Mouse (Mus musculus) ovary, postnatal 10 days (tissue): ENCODE measurements around the gene Zbtb16.

Experiments used
- DNase-seq: peaks from one replicate; pipeline ENCODE4 v3.0.0; 2022; ENCODE audit warnings: low spot score

Zbtb16 gene

GRCm38 (mm10) chr9:48767666-48768432 is 68.2 kb downstream of the Zbtb16 start:
- no peak for DNase-seq

GRCm38 (mm10) chr9:48765927-48766326 is 70.1 kb downstream of the Zbtb16 start:
- no peak for DNase-seq

DNA sequence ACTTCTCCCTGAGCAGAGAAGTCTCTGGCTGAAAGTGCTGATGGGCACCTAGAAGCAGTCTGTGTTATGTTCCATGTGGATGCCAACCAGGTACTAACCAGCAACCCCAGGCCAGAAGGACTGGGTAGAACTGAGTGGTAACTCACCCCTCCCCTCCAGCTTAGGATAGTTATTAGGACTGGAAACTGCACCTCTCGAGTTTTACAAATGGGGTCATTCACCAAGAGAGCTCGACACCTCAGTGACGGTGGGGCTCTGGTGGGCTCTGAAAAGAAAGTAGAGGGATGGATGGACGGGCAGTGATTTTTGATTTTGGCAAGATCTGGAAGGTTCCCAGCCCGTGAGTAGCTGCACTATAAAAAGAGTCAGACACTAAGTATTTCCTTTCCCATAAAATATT is 71.7 kb downstream of the Zbtb16 start:
- DNase-seq, result no peak

GRCm38 (mm10) chr9:48761732-48762637 is 74.0 kb downstream of the Zbtb16 start:
- DNase-seq, result no peak

GRCm38 (mm10) chr9:48761175-48761556 is 74.9 kb downstream of the Zbtb16 start:
- DNase-seq, result no peak

DNA sequence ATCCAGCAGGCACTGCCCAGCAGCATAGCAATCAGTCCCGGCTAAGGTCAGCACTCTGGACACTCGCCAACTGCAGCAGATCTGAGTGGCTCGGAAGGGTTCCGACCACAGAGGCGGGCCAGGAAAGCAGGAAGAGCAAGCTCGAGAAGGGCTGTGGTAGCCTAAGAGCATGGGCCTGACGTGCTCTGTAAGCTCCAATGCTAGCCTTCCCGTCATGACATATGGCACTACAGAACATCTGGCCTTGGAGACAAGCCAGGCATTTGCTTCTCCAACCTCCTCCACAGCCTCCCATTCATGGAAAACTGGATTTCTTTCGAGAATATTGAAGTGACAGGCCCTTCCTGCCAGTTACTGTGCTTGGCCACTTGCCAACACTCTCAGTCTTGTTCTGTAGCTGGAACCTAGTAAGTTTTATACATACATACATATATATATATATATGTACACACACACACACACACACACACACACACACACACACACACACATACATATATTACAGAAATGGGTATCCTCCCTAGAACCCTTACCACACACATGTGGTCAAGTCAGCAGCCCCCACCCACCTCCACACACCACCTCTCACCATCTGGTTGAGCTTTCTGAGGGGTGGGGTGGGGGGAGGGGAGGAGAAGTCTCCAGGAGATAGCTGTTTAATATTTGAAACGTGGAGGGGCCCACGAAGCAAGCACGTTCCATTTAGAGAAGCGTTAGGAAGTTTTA is 75.4 kb downstream of the Zbtb16 start:
- no peak for DNase-seq

- DNase-seq, result no peak
Observed at GRCm38 (mm10) chr9:48759098-48759497, 76.9 kb downstream of the Zbtb16 start.

DNA sequence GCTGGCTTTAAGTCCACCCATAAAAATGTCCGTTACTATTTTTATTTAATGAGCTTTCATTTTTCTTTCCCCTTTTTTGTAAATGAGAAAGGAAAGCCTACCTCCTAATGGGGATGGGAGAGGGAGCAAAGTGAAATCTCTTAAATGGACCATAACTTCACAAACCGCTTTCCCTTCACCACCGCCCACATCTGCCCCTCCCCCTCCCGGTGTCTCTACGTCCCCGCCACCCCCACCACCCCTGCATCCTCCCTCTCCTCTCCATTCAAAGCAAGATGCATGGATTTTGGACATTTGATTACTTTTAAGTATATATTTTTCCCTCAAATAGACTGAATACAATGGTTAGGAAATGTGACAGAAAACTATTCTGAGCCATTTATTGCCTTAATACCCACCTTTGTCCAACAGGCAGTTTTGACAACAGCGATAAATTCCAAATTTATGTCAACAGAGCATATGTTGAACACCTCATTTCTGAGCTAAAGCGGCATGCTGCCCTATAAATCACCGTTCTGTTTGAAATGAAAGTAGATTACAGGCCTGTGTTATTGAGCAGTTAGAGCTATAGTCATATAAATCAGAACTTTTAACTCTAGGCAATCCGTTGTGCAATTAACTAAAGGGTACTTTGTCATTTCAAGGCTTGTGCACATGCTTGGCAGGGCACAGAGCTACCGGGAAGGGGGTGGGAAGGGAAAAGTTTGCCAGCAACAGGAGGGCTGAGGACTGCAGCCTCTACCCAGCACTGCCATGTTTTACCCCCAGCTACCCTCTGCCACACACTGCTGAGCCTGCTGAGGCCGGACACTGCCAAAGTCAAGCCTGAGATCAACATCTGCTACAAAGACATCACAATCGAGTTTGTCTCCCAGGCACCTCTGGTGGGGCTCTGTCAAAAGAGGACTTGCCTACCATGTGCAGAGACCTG is 78.1 kb downstream of the Zbtb16 start:
- DNase-seq, result no peak

DNA sequence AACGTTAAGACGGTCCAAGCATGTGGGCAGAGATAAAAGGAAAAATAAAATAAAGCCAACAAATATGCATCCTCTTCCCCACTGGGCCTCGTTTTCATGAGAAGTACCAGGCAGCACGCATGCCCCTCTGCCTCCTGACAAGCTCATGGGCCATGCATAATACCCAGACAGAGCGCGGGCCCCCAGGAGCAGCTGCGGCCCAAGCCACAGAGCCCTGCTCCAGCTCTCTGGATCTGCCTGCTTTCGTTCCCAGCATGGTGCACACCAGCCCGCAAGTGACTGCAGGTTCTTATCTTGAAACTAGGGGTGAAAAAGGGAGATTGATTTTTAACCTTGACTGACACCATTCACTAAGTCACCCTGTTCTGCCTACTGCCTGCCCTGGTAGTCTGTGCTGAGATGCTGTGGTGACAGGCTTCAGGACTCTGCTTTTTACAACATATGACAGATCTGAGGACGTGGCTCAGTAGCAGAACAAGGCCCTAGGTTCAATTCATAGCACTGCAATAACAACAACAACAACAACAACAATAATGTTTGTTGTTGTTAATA is 79.7 kb downstream of the Zbtb16 start:
- no peak for DNase-seq

DNA sequence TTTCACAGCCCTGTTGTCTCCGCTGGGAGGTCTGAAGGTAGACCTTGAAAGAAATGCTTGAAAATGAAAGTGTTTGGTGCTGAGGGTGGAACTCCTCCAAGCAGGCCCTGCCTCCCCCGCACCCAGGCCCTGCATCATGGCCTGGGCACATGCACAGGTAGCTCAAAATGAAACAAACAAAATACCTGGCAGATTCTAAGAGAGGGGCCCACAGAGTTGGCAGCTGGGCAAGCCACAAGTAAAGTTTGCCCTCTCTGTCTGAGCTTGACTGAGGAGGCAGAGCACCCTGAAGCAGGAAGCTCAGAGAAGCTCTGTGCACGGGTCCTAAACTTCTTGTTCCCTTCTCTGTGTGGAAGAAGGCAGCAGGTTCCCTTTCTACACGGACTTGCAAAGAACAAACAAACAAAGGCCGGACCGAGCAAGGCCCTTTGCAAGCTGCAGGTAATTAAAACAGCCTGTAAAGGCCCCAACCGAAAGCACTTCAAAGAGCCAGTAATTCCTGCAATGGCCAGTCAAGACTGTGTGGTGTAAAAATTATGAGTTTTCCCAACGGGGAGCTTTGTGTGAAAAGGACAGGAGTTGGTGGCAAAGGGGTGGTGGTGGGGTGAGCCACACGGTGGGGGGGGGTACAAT is 80.5 kb downstream of the Zbtb16 start:
- no peak for DNase-seq

DNA sequence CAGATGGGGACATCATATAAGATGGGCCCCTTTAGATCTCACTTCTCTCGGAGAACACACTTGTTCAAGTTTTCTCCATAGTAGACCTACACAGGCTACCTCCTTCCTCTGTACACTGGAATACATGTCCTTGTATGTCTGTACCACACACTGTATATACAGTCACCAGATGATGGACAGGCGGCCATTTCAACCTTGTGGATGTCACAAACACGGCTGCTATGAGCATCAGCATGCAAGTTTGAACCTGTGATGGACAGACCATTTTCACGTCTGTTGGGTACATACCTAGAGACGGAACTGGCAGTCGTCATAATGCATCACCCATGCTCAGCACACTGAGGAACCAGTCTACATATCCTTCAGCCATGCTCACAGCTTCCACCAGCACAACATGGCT is 81.6 kb downstream of the Zbtb16 start:
- DNase-seq, result no peak

DNA sequence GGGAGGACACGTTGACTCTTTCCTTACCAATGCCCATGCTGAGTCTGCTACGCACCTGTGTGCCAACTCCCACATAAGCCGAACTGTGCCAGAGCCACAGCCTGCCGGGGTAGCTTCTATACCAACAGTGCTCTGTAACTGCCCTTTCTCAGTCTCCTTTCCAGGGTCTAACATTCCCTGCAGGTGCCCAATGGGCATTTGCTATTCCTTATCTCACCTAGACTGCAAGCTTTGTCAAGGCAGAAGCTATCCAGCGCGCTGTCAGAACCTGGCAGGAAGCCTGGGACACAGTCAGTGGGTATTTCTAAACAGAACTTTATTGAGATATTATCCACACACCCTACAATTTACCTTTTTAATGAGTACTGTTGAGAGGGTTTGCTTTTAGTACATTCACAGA is 82.1 kb downstream of the Zbtb16 start:
- no peak for DNase-seq

GRCm38 (mm10) chr9:48751900-48752299 is 84.1 kb downstream of the Zbtb16 start:
- DNase-seq, result no peak

DNA sequence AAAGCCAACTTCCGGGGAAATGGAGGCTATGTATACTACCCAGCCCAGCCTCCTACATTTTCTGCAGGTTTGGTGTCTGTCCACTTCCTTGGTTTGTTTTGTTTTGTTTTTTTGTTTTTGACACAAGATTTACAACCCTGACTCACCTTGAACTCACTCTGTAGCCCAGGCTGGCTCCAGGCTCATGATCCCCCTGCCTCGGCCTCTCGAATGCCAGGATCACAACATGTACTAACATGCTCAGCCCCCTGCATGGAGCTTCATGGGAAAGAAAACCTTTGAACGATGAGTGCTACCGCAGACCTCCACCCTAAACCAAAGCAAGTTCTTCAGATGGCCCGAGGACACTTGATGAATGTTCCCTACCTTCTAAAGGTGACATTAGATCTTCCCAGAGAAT is 86.4 kb downstream of the Zbtb16 start:
- DNase-seq, result no peak

DNA sequence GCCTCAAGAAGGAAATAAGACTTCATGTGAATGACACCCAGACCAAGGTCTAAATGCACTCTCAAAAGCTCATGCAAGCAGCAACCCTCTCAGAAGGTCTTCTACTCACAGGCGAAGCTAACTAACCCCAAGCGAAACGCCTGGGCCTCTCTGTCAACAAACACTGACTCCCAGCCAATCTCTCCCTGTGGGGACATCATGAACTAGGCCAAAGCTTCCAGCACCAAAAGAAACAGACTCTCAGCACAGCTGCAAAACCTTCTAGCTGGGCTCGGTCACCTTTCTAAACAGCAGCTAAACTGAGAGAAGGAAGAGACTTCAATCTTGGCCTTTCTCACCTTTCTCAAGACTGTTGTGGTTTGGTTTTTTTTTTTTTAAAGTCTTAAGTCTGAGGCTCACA is 86.9 kb downstream of the Zbtb16 start:
- no peak for DNase-seq

GRCm38 (mm10) chr9:48748761-48749160 is 87.3 kb downstream of the Zbtb16 start:
- DNase-seq, result no peak

DNA sequence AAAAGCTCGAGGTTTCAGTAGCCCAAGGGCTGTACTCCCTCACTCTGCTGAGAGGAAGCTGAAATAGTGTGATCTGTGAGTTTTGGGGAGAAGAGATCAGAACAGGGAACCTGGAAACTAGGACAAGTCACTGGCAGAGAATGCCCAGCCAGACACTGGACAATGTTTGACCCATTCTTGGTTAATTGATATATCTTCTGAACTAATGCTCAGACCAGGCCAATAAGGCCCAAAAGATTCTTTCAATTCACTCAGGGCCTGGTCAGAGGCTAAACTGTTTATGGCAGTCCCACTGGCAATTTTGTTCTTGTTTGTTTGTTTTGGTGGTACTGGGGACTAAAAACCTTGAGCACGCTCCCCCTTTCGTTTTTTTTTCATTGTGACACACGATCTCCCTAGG is 87.8 kb downstream of the Zbtb16 start:
- no peak for DNase-seq

DNA sequence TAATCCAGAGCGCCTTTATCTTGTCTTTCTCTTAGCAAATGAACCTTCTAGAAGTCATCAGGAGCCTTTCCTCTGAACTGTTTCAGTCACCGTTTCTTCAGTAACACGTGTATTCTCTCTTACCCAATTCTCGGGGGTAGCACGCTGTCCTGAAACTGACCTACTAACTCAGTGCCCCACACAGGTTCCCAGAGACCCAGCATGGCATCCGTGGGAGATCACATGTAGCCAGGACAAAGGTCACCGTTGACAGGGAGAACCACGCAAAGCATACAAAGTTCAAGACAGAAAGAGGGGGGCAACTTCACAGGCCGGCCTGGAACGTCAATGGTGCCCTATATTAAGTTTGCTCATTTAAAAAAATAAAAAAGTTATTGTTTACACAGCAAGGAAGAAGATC is 89.5 kb downstream of the Zbtb16 start:
- DNase-seq, result no peak

DNA sequence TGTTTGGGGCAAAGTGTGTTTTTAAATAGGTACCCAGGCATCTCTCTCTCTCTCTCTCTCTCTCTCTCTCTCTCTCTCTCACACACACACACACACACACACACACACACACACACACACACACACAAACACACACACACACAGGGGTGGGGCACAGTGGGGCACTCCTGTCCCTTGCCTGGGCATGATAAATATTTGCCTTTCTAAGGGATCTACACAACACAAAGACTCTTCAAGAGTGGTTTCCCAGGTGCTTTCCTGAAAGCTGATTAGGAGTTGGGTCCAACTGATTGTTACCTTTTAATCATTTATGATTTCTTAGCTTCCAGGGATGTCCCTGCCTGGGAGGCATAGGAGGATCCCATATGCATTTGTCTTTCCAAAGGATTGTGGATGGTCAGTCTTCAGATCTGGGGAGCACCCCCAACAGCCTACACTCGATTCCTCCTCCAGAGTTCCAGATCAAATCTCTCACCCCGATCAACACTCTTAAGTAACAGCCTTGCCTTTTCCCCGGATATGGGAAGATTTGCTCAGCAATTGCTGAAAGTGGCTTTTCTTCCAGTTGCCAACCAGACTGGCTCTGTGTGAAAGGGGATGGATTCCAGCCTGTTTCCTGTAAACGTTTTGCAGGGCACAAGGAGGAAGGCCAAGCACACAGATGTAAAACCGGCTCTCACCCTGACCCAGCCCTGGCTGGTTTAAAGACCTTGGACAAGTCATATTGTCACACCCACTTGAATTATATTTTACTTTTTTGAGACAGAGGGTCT is 90.5 kb downstream of the Zbtb16 start:
- DNase-seq, result no peak

DNA sequence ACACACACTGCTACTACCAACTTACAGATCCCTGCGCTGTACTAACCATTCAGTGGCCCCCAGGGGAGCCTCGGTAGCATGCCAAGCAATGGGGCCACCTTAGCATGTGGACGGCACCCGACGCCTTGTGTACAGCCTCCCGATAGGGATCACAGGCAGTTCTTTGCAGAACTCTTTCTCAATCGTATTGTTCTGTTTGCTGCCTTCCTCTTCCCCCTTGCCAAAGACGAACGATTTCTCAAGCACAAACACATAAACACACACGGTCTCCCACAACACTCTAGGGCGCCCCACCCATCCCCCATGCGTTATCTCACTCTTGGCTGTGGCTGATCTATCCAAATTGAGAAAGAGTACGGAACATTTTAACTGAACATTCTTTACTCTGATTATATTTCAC is 91.1 kb downstream of the Zbtb16 start:
- no peak for DNase-seq
